Mouse (Mus musculus) lung, embryonic 14.5 days (tissue): ENCODE data around the gene Med25. TPM values are rescaled to one million over a fixed set of nuclear protein-coding genes. Genes with fewer than 3 reads are reported as not detected.

ENCODE experiments used
- ATAC-seq: fragments of 200-750 bp; cut with Nextera tagmentation; 2 replicates; pipeline ENCODE4 v1.8.0; 2017; ENCODE audit warnings: mild to moderate bottlenecking, moderate TSS enrichment, moderate library complexity; ENCODE audit not compliant: insufficient read depth
- DNase-seq: peaks from one replicate; pipeline ENCODE4 v3.0.0-alpha.2; 2015
- H3K27ac ChIP-seq: fragments of 300-500 bp; sonication (generic); 2 replicates; pipeline ENCODE4 v1.5.1; 2014; ENCODE audit warnings: low read depth, mild to moderate bottlenecking, moderate library complexity
- H3K27me3 ChIP-seq: fragments of 300-500 bp; sonication (generic); 2 replicates; pipeline ENCODE4 v1.6.1; 2014; ENCODE audit warnings: low read length, control low read depth; ENCODE audit not compliant: insufficient read depth
- H3K36me3 ChIP-seq: fragments of 300-500 bp; sonication (generic); 2 replicates; pipeline ENCODE4 v1.6.1; 2014; ENCODE audit warnings: control low read depth; ENCODE audit not compliant: insufficient read depth
- H3K4me1 ChIP-seq: fragments of 300-500 bp; sonication (generic); 2 replicates; pipeline ENCODE4 v1.6.1; 2014; ENCODE audit warnings: antibody characterized with exemption, control low read depth; ENCODE audit not compliant: insufficient read depth
- H3K4me2 ChIP-seq: fragments of 300-500 bp; sonication (generic); 2 replicates; pipeline ENCODE4 v1.6.1; 2014; ENCODE audit warnings: mild to moderate bottlenecking
- H3K4me3 ChIP-seq: fragments of 300-500 bp; sonication (generic); 2 replicates; pipeline ENCODE4 v1.5.1; 2014; ENCODE audit warnings: low read depth, low read length
- H3K9ac ChIP-seq: fragments of 300-500 bp; sonication (generic); 2 replicates; pipeline ENCODE4 v1.6.1; 2014
- H3K9me3 ChIP-seq: fragments of 300-500 bp; sonication (generic); 2 replicates; pipeline ENCODE4 v1.6.1; 2016; ENCODE audit warnings: low read depth, low read length, control low read depth
- CTCF ChIP-seq: IDR thresholded peaks from 2 replicates; pipeline ENCODE4 v1.5.1; 2016; ENCODE audit warnings: antibody characterized with exemption, low read depth
- WGBS: fragments of 180-500 bp; shearing (Covaris S2); extraction: QIAGEN DNeasy Blood & Tissue Kit; methylation state at CpG from one replicate; pipeline ENCODE4 v1.1.7; 2014; 5-methylcytosine and 5-hydroxymethylcytosine counted together
- polyA plus RNA-seq: library from polyadenylated mRNA; unstranded; fragments of >200 nt; fragmentation: Nextera tagmentation; extraction: Ambion mirVana; gene quantifications from 2 replicates; pipeline ENCODE4 v1.2.1, GENCODE M21; 2014

Gene Med25
- polyA plus RNA-seq, 1 experiment from 2014 or later = 79.5 TPM

GRCm38 (mm10) chr7:44846804-44847203 is 45.7 kb downstream of the Med25 start:
- H3K27me3 ChIP-seq = no peaks in the 10 kb centered on the region
- WGBS = 91% methylated on average over 7 of the region's 7 CpGs

GRCm38 (mm10) chr7:44845006-44845405 is 47.5 kb downstream of the Med25 start:
- no peak overlapping the region for H3K4me2 ChIP-seq
- peaks cover 62% of the 10 kb centered on the region for H3K36me3 ChIP-seq
- 90% methylated on average over 10 of the region's 10 CpGs for WGBS
- H3K27me3 ChIP-seq = peaks cover 7% of the 10 kb centered on the region; the same call in 1 of the 2 replicates
- H3K4me3 ChIP-seq = no peak overlapping the region
- peaks cover 7% of the 10 kb centered on the region; the same call in 1 of the 2 replicates for H3K4me1 ChIP-seq
- no peaks in the 10 kb centered on the region for H3K9me3 ChIP-seq
- TF ChIP-seq CTCF = no peak
- ATAC-seq (no peak), DNase-seq (no peak)
- H3K9ac ChIP-seq = no peak overlapping the region
- H3K27ac ChIP-seq = no peak overlapping the region

More at GRCm38 (mm10) chr7:44846804-44847203, 45.7 kb downstream of the Med25 start:
- no peak for TF ChIP-seq CTCF
- H3K36me3 ChIP-seq = peaks cover 54% of the 10 kb centered on the region
- no peak for DNase-seq
- no peak overlapping the region for H3K4me3 ChIP-seq
- no peaks in the 10 kb centered on the region for H3K9me3 ChIP-seq
- ATAC-seq = no peak
- H3K9ac ChIP-seq = no peak overlapping the region
- no peak overlapping the region for H3K4me2 ChIP-seq
- H3K4me1 ChIP-seq = peaks cover 7% of the 10 kb centered on the region; the same call in 1 of the 2 replicates
- no peak overlapping the region for H3K27ac ChIP-seq

GRCm38 (mm10) chr7:44841825-44842463 is 50.6 kb downstream of the Med25 start:
- Histone ChIP-seq H3K4me3 (no peak overlapping the region), H3K9ac (no peak overlapping the region), H3K4me2 (no peak overlapping the region), H3K4me1 (no peaks in the 10 kb centered on the region), H3K9me3 (no peaks in the 10 kb centered on the region), H3K27me3 (peaks cover 15% of the 10 kb centered on the region), H3K36me3 (peaks cover 62% of the 10 kb centered on the region), H3K27ac (no peak overlapping the region)
- 83% methylated on average over 8 of the region's 8 CpGs for WGBS
- DNase-seq = no peak
- no peak for ATAC-seq
- no peak for TF ChIP-seq CTCF

- TF ChIP-seq CTCF = no peak
- Histone ChIP-seq H3K9ac (no peak overlapping the region), H3K27ac (no peak overlapping the region), H3K4me3 (no peak overlapping the region; the same call in 1 of the 2 replicates), H3K27me3 (peaks cover 15% of the 10 kb centered on the region), H3K4me2 (peak overlapping the region; percentile 59; the same call in 1 of the 2 replicates), H3K9me3 (no peaks in the 10 kb centered on the region), H3K36me3 (peaks cover 47% of the 10 kb centered on the region), H3K4me1 (no peaks in the 10 kb centered on the region)
- ATAC-seq (no peak), DNase-seq (no peak)
- 51% methylated on average over 14 of the region's 14 CpGs for WGBS
Measured at GRCm38 (mm10) chr7:44840426-44840825, 52.1 kb downstream of the Med25 start.

- peak; percentile 58 for ATAC-seq
- H3K4me2 ChIP-seq = peak overlapping the region; percentile 59
- H3K4me3 ChIP-seq = peak overlapping the region; percentile 30
- no peak overlapping the region for H3K27ac ChIP-seq
- no peaks in the 10 kb centered on the region for H3K9me3 ChIP-seq
- H3K9ac ChIP-seq = peak overlapping the region; percentile 27
- TF ChIP-seq CTCF = no peak
- no peaks in the 10 kb centered on the region for H3K4me1 ChIP-seq
- WGBS = 1% methylated on average over 58 of the region's 58 CpGs
- peak; percentile 66 for DNase-seq
- H3K36me3 ChIP-seq = peaks cover 40% of the 10 kb centered on the region
- H3K27me3 ChIP-seq = peaks cover 15% of the 10 kb centered on the region
Measured at GRCm38 (mm10) chr7:44839491-44840191, 52.9 kb downstream of the Med25 start.

- Histone ChIP-seq H3K4me2 (peak overlapping the region; percentile 59), H3K4me3 (peak overlapping the region; percentile 30), H3K4me1 (no peaks in the 10 kb centered on the region), H3K27ac (no peak overlapping the region), H3K9ac (peak overlapping the region; percentile 27; the same call in 1 of the 2 replicates), H3K27me3 (peaks cover 15% of the 10 kb centered on the region), H3K9me3 (no peaks in the 10 kb centered on the region), H3K36me3 (peaks cover 34% of the 10 kb centered on the region)
- 25% methylated on average over 11 of the region's 11 CpGs for WGBS
- ATAC-seq (no peak), DNase-seq (no peak)
- TF ChIP-seq CTCF = no peak
Measured at GRCm38 (mm10) chr7:44839171-44839490, 53.4 kb downstream of the Med25 start.

- 83% methylated on average over 6 of the region's 6 CpGs for WGBS
- H3K36me3 ChIP-seq = peaks cover 24% of the 10 kb centered on the region
Measured at GRCm38 (mm10) chr7:44838073-44838472, 54.4 kb downstream of the Med25 start.

More at GRCm38 (mm10) chr7:44838073-44838472, 54.4 kb downstream of the Med25 start:
- Histone ChIP-seq H3K4me2 (no peak overlapping the region), H3K27ac (no peak overlapping the region), H3K4me1 (no peaks in the 10 kb centered on the region), H3K9me3 (no peaks in the 10 kb centered on the region), H3K4me3 (no peak overlapping the region), H3K9ac (no peak overlapping the region), H3K27me3 (peaks cover 15% of the 10 kb centered on the region)
- ATAC-seq (no peak), DNase-seq (no peak)
- TF ChIP-seq CTCF = no peak
